Mouse (Mus musculus): ENCODE data around the gene Car14.
"Not testable (repeated sequence)": the region's sequence is repeated elsewhere in the genome, so short reads cannot be mapped to it uniquely, and the experiment has no call there.

The Car14 gene

GRCm38 (mm10) chr3:95904568-95904967 is at the start of gene Car14:
Gene Car14, minus strand, starts transcription at chr3:95904691.
- peak; percentile 55 to 62 for DNase-seq

- no peak for DNase-seq
These were observed 49.0 kb upstream of the Car14 start for GRCm38 (mm10) chr3:95953522-95953921.

GRCm38 (mm10) chr3:95953023-95953422 is 48.5 kb upstream of the Car14 start:
- no peak for DNase-seq

- DNase-seq, result not testable (repeated sequence)
These were observed 47.1 kb upstream of the Car14 start for GRCm38 (mm10) chr3:95951566-95951965.

GRCm38 (mm10) chr3:95950763-95951551 is 46.5 kb upstream of the Car14 start:
- DNase-seq, result peak; percentile 91 to 92

- DNase-seq, result no peak
These were observed 43.8 kb upstream of the Car14 start for GRCm38 (mm10) chr3:95948325-95948724.

GRCm38 (mm10) chr3:95945731-95946240 is 41.3 kb upstream of the Car14 start:
- DNase-seq, result no peak

- no peak for DNase-seq
These were observed 40.3 kb upstream of the Car14 start for GRCm38 (mm10) chr3:95944742-95945141.

GRCm38 (mm10) chr3:95943226-95943625 is 38.7 kb upstream of the Car14 start:
- no peak for DNase-seq

- DNase-seq, result peak in 1 of 2 experiments; percentile 17
These were observed 38.3 kb upstream of the Car14 start for GRCm38 (mm10) chr3:95942749-95943148.

GRCm38 (mm10) chr3:95938835-95939234 is 34.3 kb upstream of the Car14 start:
- peak in 1 of 2 experiments; percentile 30 for DNase-seq

GRCm38 (mm10) chr3:95938217-95938616 is 33.7 kb upstream of the Car14 start:
- DNase-seq, result no peak

GRCm38 (mm10) chr3:95934448-95934847 is 30.0 kb upstream of the Car14 start:
- no peak for DNase-seq

- DNase-seq, result no peak
These were observed 28.7 kb upstream of the Car14 start for GRCm38 (mm10) chr3:95933111-95933750.

- DNase-seq, result peak; percentile 45 to 56
These were observed 28.1 kb upstream of the Car14 start for GRCm38 (mm10) chr3:95932566-95932965.

- no peak for DNase-seq
These were observed 27.7 kb upstream of the Car14 start for GRCm38 (mm10) chr3:95932157-95932556.

- no peak for DNase-seq
These were observed 27.0 kb upstream of the Car14 start for GRCm38 (mm10) chr3:95931471-95931870.

GRCm38 (mm10) chr3:95930471-95930789 is 25.9 kb upstream of the Car14 start:
- no peak for DNase-seq

GRCm38 (mm10) chr3:95929581-95930470 is 25.3 kb upstream of the Car14 start:
- DNase-seq, result peak in 1 of 2 experiments; percentile 39

- DNase-seq, result peak; percentile 98
These were observed 24.4 kb upstream of the Car14 start, which contains the start of gene Anp32e for GRCm38 (mm10) chr3:95928658-95929503. Gene Anp32e, plus strand, starts transcription at chr3:95929246.

- no peak for DNase-seq
These were observed 23.8 kb upstream of the Car14 start for GRCm38 (mm10) chr3:95928261-95928657.

- no peak for DNase-seq
These were observed 20.6 kb upstream of the Car14 start for GRCm38 (mm10) chr3:95925087-95925486.
